Mouse (Mus musculus) thymus, postnatal 0 days (tissue): Measurements from ENCODE around the gene Fmo5. TPM values are rescaled to one million over a fixed set of nuclear protein-coding genes. Genes with fewer than 3 reads are reported as not detected.

ENCODE experiments used
- DNase-seq: peaks from one replicate; pipeline ENCODE4 v3.0.0-alpha.2; 2015; ENCODE audit warnings: low spot score
- polyA plus RNA-seq: library from polyadenylated mRNA; unstranded; fragments of >200 nt; fragmentation: Nextera tagmentation; extraction: Ambion mirVana; gene quantifications from 2 replicates; pipeline ENCODE4 v1.2.1, GENCODE M21; 2015

The Fmo5 gene
- 4.1 and 4.3 TPM in 2 replicates for polyA plus RNA-seq

GRCm38 (mm10) chr3:97628391-97629001, at the start of gene Fmo5:
Gene Fmo5 (plus strand): TSS chr3:97628804.
- peak; percentile 79 for DNase-seq

DNA sequence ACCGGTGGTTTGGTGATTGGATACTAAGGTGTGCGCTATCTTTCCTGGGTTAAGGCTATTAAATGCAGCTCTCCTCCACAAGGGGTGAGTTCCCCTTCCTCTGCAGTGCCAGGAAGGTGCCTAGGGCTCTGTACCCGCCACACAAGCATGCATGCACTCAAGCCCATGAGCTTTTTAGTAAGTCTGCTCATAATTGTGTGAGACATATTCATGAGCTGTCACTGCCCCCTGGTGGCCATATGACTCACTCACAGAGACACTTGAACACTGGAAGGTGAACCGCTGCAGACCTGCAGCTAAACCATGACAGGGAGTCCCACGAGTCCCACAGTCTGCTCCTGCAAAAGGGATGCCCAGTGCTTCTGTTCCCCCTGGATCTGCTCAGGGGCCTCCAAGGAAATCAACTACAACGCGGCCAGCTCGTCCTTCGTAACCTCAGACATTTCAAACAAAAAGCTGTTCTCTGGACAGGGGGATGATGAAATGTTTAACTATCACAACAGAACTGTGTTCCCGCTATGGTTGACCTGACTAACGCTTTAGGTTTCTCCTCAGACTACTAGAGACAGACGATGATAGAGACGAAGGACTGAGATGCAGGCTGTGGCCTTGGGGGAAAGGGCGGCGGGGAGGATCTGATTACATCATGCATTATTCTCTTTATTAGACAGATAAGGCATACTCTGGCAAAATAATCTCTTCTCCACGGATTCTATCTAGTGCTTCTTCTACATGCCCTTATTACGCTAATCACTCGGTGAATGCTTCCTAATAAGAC, 43.0 kb upstream of the Fmo5 start:
- peak; percentile 77 for DNase-seq

- no peak for DNase-seq
Measured at GRCm38 (mm10) chr3:97587656-97588055, 40.9 kb upstream of the Fmo5 start.

DNA sequence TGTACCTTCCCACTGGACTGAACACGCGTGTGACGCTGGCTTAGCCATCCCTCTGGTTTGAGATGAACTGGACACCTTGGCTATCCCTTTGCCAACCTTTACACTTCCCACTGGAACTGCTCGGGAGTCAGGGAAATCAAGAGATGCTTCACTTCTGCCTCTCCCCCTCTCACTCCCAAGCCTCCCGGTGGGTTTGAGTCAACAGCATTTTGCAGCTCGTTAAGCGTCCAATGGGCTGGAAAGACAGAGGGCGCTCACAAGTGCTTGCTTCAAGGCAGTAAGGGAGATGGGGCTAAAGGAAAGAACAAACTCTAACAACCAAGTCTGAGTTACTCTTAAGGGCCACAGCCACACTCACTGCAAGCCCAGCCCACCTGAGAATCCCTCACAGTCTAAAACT, 37.9 kb upstream of the Fmo5 start:
- DNase-seq: no peak

- DNase-seq: no peak
Measured at GRCm38 (mm10) chr3:97593089-97593488, 35.5 kb upstream of the Fmo5 start.

GRCm38 (mm10) chr3:97594140-97594539, 34.5 kb upstream of the Fmo5 start:
- no peak for DNase-seq

DNA sequence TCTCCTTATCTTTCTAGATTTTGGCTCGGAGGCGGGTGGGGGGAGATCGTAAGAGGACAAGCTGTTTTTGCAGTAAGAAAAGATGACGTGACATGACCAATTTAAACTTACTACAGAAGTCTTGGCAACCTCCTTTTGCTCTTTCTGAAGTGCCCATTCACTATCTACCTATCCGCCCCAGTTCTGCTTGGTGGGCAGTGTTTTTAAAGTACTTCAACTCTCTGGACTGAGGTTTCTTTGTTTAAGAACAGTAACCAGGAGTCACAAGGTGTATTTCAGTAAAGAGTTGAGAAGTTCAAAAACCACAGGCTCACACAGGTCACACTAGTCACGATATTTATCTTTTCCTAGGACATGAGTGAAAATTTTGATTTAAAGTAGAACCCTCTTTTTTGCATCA, 33.5 kb upstream of the Fmo5 start:
- no peak for DNase-seq

- DNase-seq: no peak
Measured at GRCm38 (mm10) chr3:97596796-97597195, 31.8 kb upstream of the Fmo5 start.

DNA sequence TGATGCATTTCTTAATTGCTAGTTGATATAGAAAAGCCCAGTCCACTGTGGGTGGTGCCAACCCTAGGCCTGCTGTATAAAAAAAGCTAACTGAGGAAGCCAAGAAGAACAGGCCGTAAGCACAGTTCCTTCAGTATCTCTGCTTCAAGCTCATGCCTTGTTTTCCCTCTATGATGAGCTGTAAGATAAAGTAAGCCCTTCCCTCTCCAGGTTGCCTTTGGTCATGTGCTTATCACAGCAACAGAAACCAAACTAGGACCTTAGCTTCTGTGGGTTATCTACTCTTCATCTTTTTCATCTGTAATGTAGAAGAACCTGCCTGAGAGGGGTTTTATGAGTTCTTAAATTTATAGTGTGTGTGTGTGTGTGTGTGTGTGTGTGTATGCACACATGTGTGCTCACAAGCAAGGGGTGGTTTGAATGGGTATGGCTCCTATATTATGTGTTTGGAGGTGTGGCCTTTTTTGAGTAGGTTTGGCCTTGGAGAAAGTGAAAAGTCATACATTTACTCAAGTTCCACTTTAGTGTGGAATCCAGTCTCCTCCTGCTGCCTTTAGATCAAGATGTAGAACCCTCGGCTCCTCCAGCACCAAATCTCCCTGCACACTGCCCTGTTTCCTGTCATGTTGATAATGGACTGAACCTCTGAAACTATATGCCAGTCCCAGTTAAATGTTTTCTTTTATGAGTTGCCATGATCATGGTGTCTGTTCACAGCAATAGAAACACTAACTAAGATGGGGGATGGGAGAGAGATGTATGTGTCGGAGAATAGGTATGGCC, 28.4 kb upstream of the Fmo5 start:
- no peak for DNase-seq

GRCm38 (mm10) chr3:97609201-97609844, 19.3 kb upstream of the Fmo5 start:
- peak; percentile 70 for DNase-seq

DNA sequence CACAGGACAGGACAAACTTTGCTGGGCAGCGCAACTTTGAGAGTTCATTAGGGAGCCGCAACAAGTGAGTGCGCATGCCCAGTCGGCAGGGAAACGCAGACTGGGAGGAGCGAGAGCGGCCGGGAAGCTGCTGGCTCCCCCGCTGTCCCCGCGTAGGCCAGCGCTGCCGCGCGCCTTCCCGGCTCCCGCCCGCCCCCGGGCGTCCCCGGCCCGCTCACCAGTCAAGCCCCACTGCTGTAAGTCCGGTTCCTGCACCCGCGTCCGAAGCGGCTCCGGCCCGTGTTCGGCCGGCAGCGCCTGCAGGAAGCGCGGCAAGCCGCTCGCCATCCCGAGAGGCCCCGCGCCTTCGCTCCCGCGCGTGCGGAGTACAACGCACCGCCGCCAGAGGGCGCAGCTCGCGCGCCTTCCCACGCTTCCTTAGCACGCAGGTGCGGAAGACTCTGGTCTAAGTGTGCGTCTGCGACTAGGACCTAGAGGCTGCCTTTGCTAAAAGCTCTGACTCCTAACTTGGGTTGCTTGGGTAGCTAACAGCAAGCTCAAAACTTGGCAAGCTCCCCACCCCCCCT, 18.7 kb upstream of the Fmo5 start, which contains the start of gene Chd1l:
Chd1l (minus strand) TSS at position 359 of the 566 bp plus-strand sequence.
- peak; percentile 93 for DNase-seq

DNA sequence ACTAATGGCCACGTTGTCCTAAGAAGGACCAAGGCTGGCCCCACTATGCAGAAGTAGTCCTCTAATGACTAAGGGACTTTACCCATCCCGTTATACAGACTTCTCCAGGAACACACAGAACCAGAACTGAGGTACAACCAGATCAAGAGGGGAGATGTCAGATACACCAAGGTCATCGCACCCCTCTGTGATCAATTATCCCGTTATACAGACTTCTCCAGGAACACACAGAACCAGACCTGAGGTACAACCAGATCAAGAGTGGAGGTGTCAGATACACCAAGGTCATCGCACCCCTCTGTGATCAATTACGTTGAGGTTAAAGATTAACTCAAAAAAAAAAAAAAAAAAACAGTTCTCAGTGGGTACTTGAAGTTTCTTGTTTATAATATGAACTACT, 17.6 kb upstream of the Fmo5 start:
- DNase-seq: no peak

- DNase-seq: no peak
Measured at GRCm38 (mm10) chr3:97615154-97615553, 13.4 kb upstream of the Fmo5 start.

GRCm38 (mm10) chr3:97615933-97616332, 12.7 kb upstream of the Fmo5 start:
- no peak for DNase-seq

- no peak for DNase-seq
Measured at GRCm38 (mm10) chr3:97617091-97617825, 11.3 kb upstream of the Fmo5 start.

- DNase-seq: no peak
Measured at GRCm38 (mm10) chr3:97617899-97618298, 10.7 kb upstream of the Fmo5 start.

GRCm38 (mm10) chr3:97620657-97621056, 7.9 kb upstream of the Fmo5 start:
- DNase-seq: no peak

DNA sequence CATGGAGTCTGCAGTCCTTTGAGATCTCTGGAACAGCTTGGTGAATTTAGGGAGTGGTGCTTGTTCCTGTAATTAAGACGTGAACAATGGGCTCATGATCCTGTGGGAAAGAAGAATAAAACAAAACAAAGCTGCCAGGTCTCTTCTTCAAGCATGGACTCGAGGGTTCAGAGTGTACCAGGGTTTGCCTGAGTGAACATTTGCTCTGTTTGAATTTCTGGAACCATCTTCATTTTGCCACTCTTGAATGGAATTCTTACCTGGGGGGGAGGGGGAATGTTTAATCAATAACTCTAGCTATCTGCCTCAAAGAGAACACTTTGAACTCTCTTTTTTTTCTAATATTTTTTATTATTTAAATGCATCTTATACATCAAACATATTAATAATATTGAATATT, 4.0 kb upstream of the Fmo5 start:
- no peak for DNase-seq

- DNase-seq: no peak
Measured at GRCm38 (mm10) chr3:97627893-97628292, 711 bp upstream of the Fmo5 start.

GRCm38 (mm10) chr3:97629941-97630340, 1.3 kb downstream of the Fmo5 start:
- no peak for DNase-seq

DNA sequence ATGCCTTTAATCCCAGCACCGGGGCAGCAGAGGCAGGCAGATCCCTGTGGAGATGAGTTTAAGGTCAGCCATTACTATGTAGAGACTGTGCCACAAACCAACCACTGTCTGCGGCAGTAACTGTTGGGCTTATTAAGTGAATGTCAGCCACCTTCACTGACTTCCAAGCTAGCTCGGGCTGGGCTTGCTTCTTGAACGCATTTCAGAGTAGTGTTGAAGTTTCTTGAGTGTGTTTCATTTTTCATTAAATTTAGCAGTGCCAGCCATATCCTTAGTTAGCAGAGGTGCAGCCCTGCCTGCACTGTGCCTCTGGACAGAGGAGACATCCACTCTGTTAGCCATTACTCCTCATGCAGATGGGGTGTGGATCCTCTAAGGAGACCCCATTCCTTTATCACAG, 2.1 kb downstream of the Fmo5 start:
- DNase-seq: no peak
